Mouse (Mus musculus): ENCODE measurements around the gene Rftn2. TPM values are rescaled to one million over a fixed set of nuclear protein-coding genes. Genes with fewer than 3 reads are reported as not detected.
A peak's percentile ranks its signal among the peaks of the same experiment; 100 is the strongest.

Rftn2 gene
- polyA plus RNA-seq, 1 experiment from 2014 or later: 7.1 TPM

DNA sequence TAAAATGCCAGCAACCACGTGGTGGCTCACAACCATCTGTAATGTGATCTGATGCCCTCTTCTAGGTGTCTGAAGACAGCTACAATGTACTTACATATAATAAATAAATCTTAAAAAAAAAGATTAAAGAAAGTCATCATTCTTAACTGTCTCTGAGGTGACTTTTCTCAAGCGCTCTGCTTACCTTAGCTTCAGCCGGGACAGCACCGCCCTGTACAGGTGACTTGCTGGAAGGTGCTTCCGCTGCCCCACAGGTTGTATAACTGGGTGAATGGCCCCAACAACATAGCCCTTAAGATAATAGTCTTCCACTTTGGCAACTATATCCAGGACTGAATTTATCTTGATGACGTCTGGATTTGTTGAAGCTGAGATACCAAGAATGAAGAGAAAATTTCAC is 12.6 kb downstream of the Rftn2 start:
- H3K4me1 ChIP-seq (ENCODE audit: control insufficient read depth, insufficient read depth, low read length): peaks cover 4% of the 10 kb centered on the region; the same call in 1 of the 2 replicates
- H3K4me3 ChIP-seq (ENCODE audit: low read length): no peak overlapping the region
- peak; percentile 61; the same call in 1 of the 2 replicates for ATAC-seq
- H3K27me3 ChIP-seq (replicated peaks; ENCODE audit: control insufficient read depth, insufficient read depth, low read length): no peaks in the 10 kb centered on the region
- H3K4me2 ChIP-seq (ENCODE audit: low read depth, low read length): no peak overlapping the region; the same call in 1 of the 2 replicates
- H3K9ac ChIP-seq (ENCODE audit: low read depth, low read length): no peak overlapping the region
- H3K36me3 ChIP-seq (ENCODE audit: control insufficient read depth, insufficient read depth, low read length): no peaks in the 10 kb centered on the region
- WGBS: 75% methylated on average over 6 of the region's 6 CpGs
- H3K27ac ChIP-seq (ENCODE audit: low read length): no peak overlapping the region
- no peaks in the 10 kb centered on the region for H3K9me3 ChIP-seq (ENCODE audit: control insufficient read depth, low read length)

DNA sequence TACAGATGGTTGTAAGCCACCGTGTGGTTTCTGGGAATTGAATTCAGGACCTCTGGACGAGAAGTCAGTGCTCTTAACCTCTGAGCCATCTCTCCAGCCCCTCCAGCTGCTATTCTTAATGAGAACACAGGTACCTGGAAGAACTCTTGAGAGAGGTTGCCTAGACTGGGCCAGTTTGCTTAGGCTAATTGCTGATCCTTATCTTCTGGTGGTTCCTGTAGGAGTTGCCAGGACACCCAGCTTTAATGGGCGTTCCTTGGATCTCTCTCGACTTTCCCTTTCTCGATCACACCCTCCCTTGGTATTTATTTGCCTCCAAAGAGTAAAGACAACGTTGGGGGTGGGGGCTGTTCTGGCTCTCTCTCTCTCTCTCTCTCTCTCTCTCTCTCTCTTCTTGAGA is 13.1 kb downstream of the Rftn2 start:
- peak; percentile 66 for ATAC-seq
- Histone ChIP-seq H3K9me3 (ENCODE audit: control insufficient read depth, low read length) (no peaks in the 10 kb centered on the region), H3K27ac (ENCODE audit: low read length) (no peak overlapping the region), H3K4me1 (ENCODE audit: control insufficient read depth, insufficient read depth, low read length) (peaks cover 4% of the 10 kb centered on the region; the same call in 1 of the 2 replicates), H3K36me3 (ENCODE audit: control insufficient read depth, insufficient read depth, low read length) (no peaks in the 10 kb centered on the region), H3K4me3 (ENCODE audit: low read length) (no peak overlapping the region), H3K9ac (ENCODE audit: low read depth, low read length) (no peak overlapping the region), H3K4me2 (ENCODE audit: low read depth, low read length) (no peak overlapping the region; the same call in 1 of the 2 replicates), H3K27me3 (replicated peaks; ENCODE audit: control insufficient read depth, insufficient read depth, low read length) (no peaks in the 10 kb centered on the region)
- 37% methylated on average over 6 of the region's 6 CpGs for WGBS

DNA sequence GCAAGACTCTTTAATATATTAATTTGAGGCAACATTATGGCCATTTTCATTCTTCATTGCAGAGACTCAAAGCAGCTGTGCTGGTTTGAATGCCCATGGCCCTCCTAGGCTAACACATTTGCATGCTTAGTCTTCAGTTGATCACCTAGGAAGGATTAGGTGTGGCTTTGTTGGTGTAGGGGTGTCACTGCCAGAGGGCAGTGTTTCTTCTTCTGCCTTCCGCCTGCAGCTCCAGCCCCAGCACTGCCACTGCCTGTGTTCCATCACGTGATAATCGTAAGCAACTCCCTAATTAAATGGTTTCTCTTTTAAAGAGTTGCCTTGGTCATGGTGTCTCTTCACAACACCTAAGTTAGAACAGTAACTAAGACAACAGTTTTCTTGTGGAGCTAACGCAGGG is 13.8 kb downstream of the Rftn2 start:
- WGBS: 86% methylated on average over 4 of the region's 4 CpGs
- no peak for ATAC-seq
- no peak overlapping the region for H3K4me2 ChIP-seq (ENCODE audit: low read depth, low read length)
- H3K4me3 ChIP-seq (ENCODE audit: low read length): no peak overlapping the region
- H3K9me3 ChIP-seq (ENCODE audit: control insufficient read depth, low read length): no peaks in the 10 kb centered on the region
- no peak overlapping the region for H3K9ac ChIP-seq (ENCODE audit: low read depth, low read length)
- no peak overlapping the region for H3K27ac ChIP-seq (ENCODE audit: low read length)
- no peaks in the 10 kb centered on the region for H3K27me3 ChIP-seq (replicated peaks; ENCODE audit: control insufficient read depth, insufficient read depth, low read length)
- no peaks in the 10 kb centered on the region for H3K36me3 ChIP-seq (ENCODE audit: control insufficient read depth, insufficient read depth, low read length)
- H3K4me1 ChIP-seq (ENCODE audit: control insufficient read depth, insufficient read depth, low read length): peaks cover 4% of the 10 kb centered on the region; the same call in 1 of the 2 replicates

DNA sequence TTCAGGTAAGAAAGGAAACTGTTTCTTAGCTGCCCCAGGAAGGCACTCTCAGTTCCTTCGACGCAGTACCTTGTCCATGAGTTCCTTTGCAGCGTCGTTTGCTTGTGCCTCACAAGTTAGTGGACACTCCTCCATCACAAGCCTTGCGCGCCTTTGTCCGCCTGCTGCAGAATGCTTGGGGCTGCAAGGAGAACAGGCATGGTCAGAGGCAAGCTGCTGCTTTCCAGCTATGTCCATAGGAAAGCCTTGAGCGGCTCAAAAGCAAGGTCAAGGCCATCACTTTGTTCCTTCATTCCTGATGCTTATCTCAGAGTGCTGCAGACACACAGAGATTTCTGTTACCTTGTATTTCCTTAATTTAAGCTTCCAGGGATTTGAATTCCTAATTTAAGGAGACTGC is 15.5 kb downstream of the Rftn2 start:
- H3K27me3 ChIP-seq (replicated peaks; ENCODE audit: control insufficient read depth, insufficient read depth, low read length): no peaks in the 10 kb centered on the region
- no peak for ATAC-seq
- no peak overlapping the region for H3K9ac ChIP-seq (ENCODE audit: low read depth, low read length)
- H3K4me2 ChIP-seq (ENCODE audit: low read depth, low read length): no peak overlapping the region
- H3K9me3 ChIP-seq (ENCODE audit: control insufficient read depth, low read length): no peaks in the 10 kb centered on the region
- no peak overlapping the region for H3K27ac ChIP-seq (ENCODE audit: low read length)
- 84% methylated on average over 8 of the region's 8 CpGs for WGBS
- no peaks in the 10 kb centered on the region for H3K36me3 ChIP-seq (ENCODE audit: control insufficient read depth, insufficient read depth, low read length)
- no peak overlapping the region for H3K4me3 ChIP-seq (ENCODE audit: low read length)
- H3K4me1 ChIP-seq (ENCODE audit: control insufficient read depth, insufficient read depth, low read length): no peaks in the 10 kb centered on the region

DNA sequence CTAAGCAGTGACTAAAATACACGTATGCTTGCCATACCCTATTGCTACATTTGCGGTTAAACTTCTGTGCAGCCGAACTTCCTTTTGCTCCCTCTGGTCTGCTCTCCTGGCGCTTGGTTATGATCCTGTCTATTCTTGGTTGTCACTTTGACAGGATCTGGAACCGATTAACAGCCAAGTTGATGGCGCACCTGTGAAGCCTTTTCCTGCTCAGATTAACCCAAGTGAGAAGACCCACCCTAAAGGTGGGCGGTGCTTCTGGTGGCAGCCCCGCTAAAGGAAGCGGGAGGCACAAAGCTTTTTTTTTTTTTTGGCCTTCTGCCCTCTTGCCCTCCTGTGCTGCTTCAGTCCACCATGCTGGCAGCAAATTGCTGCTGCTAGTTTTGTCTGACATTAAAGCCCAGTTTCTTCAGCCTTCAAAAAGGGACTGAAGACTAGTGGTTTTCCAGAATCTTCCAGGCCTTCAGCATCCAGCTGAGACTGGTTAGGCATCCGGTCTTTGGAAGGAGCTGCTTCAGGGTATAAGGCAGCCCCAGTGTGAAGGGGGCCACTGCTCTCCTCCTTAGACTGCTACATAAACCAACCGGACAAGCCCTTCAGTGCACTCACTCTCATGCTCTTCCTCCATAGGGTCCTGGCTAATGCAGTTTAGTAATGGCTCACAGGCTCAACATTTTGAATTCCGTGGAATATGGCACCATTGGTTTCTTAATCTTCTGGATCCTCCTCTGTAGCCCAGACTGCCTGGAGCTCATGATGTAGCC is 16.2 kb downstream of the Rftn2 start:
- Histone ChIP-seq H3K27ac (ENCODE audit: low read length) (no peak overlapping the region), H3K4me2 (ENCODE audit: low read depth, low read length) (no peak overlapping the region), H3K9me3 (ENCODE audit: control insufficient read depth, low read length) (no peaks in the 10 kb centered on the region), H3K4me1 (ENCODE audit: control insufficient read depth, insufficient read depth, low read length) (no peaks in the 10 kb centered on the region), H3K36me3 (ENCODE audit: control insufficient read depth, insufficient read depth, low read length) (no peaks in the 10 kb centered on the region), H3K9ac (ENCODE audit: low read depth, low read length) (no peak overlapping the region), H3K27me3 (replicated peaks; ENCODE audit: control insufficient read depth, insufficient read depth, low read length) (no peaks in the 10 kb centered on the region), H3K4me3 (ENCODE audit: low read length) (no peak overlapping the region)
- 49% methylated on average over 12 of the region's 12 CpGs for WGBS
- peak; percentile 28; the same call in 1 of the 2 replicates for ATAC-seq

DNA sequence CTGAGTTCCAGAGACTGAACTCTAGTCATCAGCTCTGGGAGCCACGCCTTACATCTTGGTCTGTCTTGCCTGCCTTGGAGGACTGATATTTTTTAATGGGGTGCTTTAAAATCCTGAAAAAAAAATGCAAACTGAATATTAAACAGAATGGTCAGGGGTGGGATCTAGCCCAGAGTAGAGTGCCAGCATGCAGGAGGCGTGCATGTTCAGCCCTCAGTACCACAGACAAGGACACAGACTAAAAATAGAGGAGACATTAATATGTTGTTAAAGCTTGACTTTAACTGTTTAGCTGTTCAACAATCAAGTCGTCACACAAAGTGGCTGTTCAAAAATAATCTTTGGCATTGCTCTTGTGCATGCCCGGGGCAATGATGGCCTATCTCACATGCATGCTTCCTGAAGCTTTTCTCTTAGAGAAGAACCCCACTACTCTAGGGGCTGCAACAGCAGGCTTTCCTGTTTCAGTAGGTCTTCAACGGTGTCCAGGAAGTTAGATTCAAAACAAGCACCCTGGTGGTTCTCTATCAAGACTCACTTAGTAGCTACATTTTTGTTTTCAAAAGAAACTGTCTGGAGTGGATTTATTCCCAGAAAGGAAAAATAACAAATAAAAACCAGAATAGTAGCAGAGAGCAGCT is 18.0 kb downstream of the Rftn2 start:
- Histone ChIP-seq H3K27me3 (replicated peaks; ENCODE audit: control insufficient read depth, insufficient read depth, low read length) (no peaks in the 10 kb centered on the region), H3K4me3 (ENCODE audit: low read length) (no peak overlapping the region), H3K36me3 (ENCODE audit: control insufficient read depth, insufficient read depth, low read length) (no peaks in the 10 kb centered on the region), H3K27ac (ENCODE audit: low read length) (no peak overlapping the region), H3K4me2 (ENCODE audit: low read depth, low read length) (no peak overlapping the region), H3K9ac (ENCODE audit: low read depth, low read length) (no peak overlapping the region), H3K4me1 (ENCODE audit: control insufficient read depth, insufficient read depth, low read length) (no peaks in the 10 kb centered on the region), H3K9me3 (ENCODE audit: control insufficient read depth, low read length) (no peaks in the 10 kb centered on the region)
- WGBS: 73% methylated on average over 5 of the region's 5 CpGs
- ATAC-seq: no peak

DNA sequence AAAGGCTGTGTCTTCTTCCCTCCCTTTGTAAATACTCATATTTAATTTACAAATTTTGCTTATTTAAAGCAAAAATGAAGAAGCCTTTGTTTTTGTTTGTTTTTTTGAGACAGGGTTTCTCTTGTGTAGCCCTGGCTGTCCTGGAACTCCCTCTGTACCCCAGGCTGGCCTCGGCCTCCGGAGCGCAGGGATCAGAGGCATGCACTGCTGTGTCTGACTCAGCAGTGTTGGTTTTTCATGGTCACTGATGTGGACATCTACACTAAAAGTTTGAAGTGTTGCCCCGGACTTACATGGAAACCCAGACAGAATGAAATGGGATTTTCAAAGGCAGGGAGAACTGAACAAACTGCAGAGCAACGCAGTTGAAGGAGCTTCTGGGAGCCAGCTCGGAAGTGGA is 19.0 kb downstream of the Rftn2 start:
- H3K4me3 ChIP-seq (ENCODE audit: low read length): no peak overlapping the region
- H3K27ac ChIP-seq (ENCODE audit: low read length): no peak overlapping the region
- ATAC-seq: no peak
- H3K9me3 ChIP-seq (ENCODE audit: control insufficient read depth, low read length): no peaks in the 10 kb centered on the region
- H3K36me3 ChIP-seq (ENCODE audit: control insufficient read depth, insufficient read depth, low read length): no peaks in the 10 kb centered on the region
- no peak overlapping the region for H3K9ac ChIP-seq (ENCODE audit: low read depth, low read length)
- H3K4me2 ChIP-seq (ENCODE audit: low read depth, low read length): no peak overlapping the region
- 88% methylated on average over 6 of the region's 6 CpGs for WGBS
- H3K27me3 ChIP-seq (replicated peaks; ENCODE audit: control insufficient read depth, insufficient read depth, low read length): no peaks in the 10 kb centered on the region
- no peaks in the 10 kb centered on the region for H3K4me1 ChIP-seq (ENCODE audit: control insufficient read depth, insufficient read depth, low read length)

DNA sequence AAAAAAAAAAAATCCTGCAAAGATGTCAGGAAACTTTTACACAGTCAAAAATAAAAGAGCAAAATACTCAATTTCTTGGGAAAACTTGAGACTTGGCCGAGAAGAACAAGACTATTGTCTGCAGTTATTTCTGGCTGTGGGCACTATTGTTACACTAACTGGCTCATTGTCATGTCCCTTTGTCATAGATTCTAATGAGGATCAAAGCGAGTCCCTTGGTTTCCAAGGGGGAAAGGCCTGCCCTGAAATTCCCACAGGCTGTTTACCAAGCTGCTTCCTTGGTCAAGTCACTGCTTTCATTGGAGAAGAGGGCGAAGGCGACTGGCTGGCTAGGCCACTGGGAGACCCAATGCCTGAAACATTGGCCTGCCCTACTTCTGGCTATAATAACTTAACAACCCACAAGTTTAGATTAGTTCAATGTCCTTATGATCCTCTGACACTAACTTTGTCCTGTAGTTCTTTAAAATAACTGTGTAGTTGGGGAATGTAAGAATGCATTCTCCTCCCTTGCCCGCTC is 20.7 kb downstream of the Rftn2 start:
- H3K36me3 ChIP-seq (ENCODE audit: control insufficient read depth, insufficient read depth, low read length): no peaks in the 10 kb centered on the region
- H3K4me3 ChIP-seq (ENCODE audit: low read length): no peak overlapping the region
- 0 out of 2 replicates have a peak, but pooled peaks cover 4% of the 10 kb centered on the region for H3K4me1 ChIP-seq (ENCODE audit: control insufficient read depth, insufficient read depth, low read length)
- WGBS: 72% methylated on average over 5 of the region's 5 CpGs
- H3K27me3 ChIP-seq (replicated peaks; ENCODE audit: control insufficient read depth, insufficient read depth, low read length): no peaks in the 10 kb centered on the region
- no peak for ATAC-seq
- no peak overlapping the region for H3K9ac ChIP-seq (ENCODE audit: low read depth, low read length)
- H3K27ac ChIP-seq (ENCODE audit: low read length): no peak overlapping the region
- no peak overlapping the region for H3K4me2 ChIP-seq (ENCODE audit: low read depth, low read length)
- no peaks in the 10 kb centered on the region for H3K9me3 ChIP-seq (ENCODE audit: control insufficient read depth, low read length)

DNA sequence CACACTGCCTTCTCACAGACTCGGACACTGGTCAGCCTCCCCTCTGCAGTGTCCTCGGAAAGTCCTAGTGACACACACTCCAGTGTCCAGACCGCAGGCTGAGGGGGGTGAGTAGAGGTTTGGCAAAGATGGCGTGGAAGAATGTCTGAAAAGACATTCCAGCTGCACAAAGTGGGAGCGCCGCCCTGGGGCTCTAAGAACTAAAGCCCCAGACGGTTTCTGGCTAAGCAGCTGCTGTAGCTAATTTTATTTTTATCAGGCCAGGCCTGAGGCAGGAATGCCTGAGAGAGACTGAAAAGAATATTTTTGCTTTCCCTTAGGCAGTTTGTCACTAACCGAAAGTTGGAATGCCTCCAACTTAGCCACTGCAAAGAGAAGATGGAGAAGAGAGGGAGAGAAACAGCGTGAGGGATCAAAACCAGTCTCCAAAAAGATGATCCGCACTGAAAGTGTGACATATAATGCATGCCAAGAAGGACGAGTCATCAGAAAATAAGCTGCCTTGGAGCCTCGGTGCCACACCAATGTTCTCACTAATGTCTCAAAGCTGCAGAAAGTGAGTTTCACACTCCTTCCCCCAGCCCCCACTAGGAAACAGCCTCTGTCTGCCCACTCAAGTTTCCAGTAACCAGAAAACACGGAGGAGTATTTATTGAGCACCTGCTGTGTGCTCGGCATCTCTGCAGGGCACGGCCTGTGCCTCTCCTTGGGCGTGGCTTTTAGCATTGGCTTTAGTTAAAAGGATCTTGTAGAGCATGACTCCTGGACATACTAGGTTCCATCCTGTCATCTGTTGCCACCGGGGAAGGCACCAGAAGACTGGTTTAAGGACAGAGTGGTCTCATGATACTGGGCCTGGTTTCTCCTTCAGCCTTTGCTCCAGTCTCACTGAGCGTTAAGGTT is 24.5 kb downstream of the Rftn2 start:
- peak; percentile 56 for ATAC-seq
- no peaks in the 10 kb centered on the region for H3K9me3 ChIP-seq (ENCODE audit: control insufficient read depth, low read length)
- H3K4me3 ChIP-seq (ENCODE audit: low read length): no peak overlapping the region
- no peaks in the 10 kb centered on the region for H3K27me3 ChIP-seq (replicated peaks; ENCODE audit: control insufficient read depth, insufficient read depth, low read length)
- no peak overlapping the region; the same call in 1 of the 2 replicates for H3K9ac ChIP-seq (ENCODE audit: low read depth, low read length)
- no peak overlapping the region for H3K4me2 ChIP-seq (ENCODE audit: low read depth, low read length)
- WGBS: 58% methylated on average over 18 of the region's 18 CpGs
- H3K27ac ChIP-seq (ENCODE audit: low read length): peak overlapping the region; percentile 49
- H3K4me1 ChIP-seq (ENCODE audit: control insufficient read depth, insufficient read depth, low read length): 0 out of 2 replicates have a peak, but pooled peaks cover 4% of the 10 kb centered on the region
- H3K36me3 ChIP-seq (ENCODE audit: control insufficient read depth, insufficient read depth, low read length): no peaks in the 10 kb centered on the region
